Mouse (Mus musculus) intestine, embryonic 16.5 days (tissue): ENCODE measurements around the gene Fzd2. TPM values are rescaled to one million over a fixed set of nuclear protein-coding genes. Genes with fewer than 3 reads are reported as not detected.
"Not testable (repeated sequence)": the region's sequence is repeated elsewhere in the genome, so short reads cannot be mapped to it uniquely, and the experiment has no call there.

Experiments used
- ATAC-seq: fragments of 200-750 bp; cut with Nextera tagmentation; 2 replicates; pipeline ENCODE4 v1.8.0; 2017; ENCODE audit warnings: moderate TSS enrichment, moderate library complexity
- H3K27ac ChIP-seq: fragments of 300-500 bp; sonication (generic); 2 replicates; pipeline ENCODE4 v1.5.1; 2014; ENCODE audit warnings: mild to moderate bottlenecking, low read length
- H3K27me3 ChIP-seq: fragments of 300-500 bp; sonication (generic); replicated peaks from 2 replicates; pipeline ENCODE4 v1.6.1; 2014; ENCODE audit warnings: low read length, control low read depth, mixed read lengths; ENCODE audit not compliant: control insufficient read depth, insufficient read depth
- H3K36me3 ChIP-seq: fragments of 300-500 bp; sonication (generic); 2 replicates; pipeline ENCODE4 v1.6.1; 2014; ENCODE audit warnings: low read length, control low read depth; ENCODE audit not compliant: control insufficient read depth, insufficient read depth
- H3K4me1 ChIP-seq: fragments of 300-500 bp; sonication (generic); 2 replicates; pipeline ENCODE4 v1.6.1; 2014; ENCODE audit warnings: low read length, control low read depth, mixed read lengths; ENCODE audit not compliant: control insufficient read depth, insufficient read depth
- H3K4me2 ChIP-seq: fragments of 300-500 bp; sonication (generic); 2 replicates; pipeline ENCODE4 v1.6.1; 2014; ENCODE audit warnings: low read depth, low read length, control low read depth
- H3K4me3 ChIP-seq: fragments of 300-500 bp; sonication (generic); 2 replicates; pipeline ENCODE4 v1.5.1; 2014; ENCODE audit warnings: mild to moderate bottlenecking, low read length
- H3K9ac ChIP-seq: fragments of 300-500 bp; sonication (generic); 2 replicates; pipeline ENCODE4 v1.6.1; 2014; ENCODE audit warnings: low read depth, low read length
- H3K9me3 ChIP-seq: fragments of 300-500 bp; sonication (generic); 2 replicates; pipeline ENCODE4 v1.6.1; 2016; ENCODE audit warnings: low read length, control low read depth; ENCODE audit not compliant: control insufficient read depth
- WGBS: fragments of 180-500 bp; shearing (Covaris S2); extraction: QIAGEN DNeasy Blood & Tissue Kit; methylation state at CpG from one replicate; pipeline ENCODE4 v1.1.7; 2014; 5-methylcytosine and 5-hydroxymethylcytosine counted together
- polyA plus RNA-seq: library from polyadenylated mRNA; unstranded; fragments of >200 nt; fragmentation: Nextera tagmentation; extraction: Ambion mirVana; gene quantifications from 2 replicates; pipeline ENCODE4 v1.2.1, GENCODE M21; 2015

The Fzd2 gene
- 9.4 and 9.8 TPM in 2 replicates for polyA plus RNA-seq

GRCm38 (mm10) chr11:102604010-102604584 is at the start of gene Fzd2:
Fzd2 (plus strand) TSS chr11:102604396.
- H3K4me3 ChIP-seq = peak within 1 kb of the TSS; percentile 72
- peak; percentile 91 for ATAC-seq
- peaks cover 10% of the 10 kb centered on the region for H3K4me1 ChIP-seq
- H3K4me2 ChIP-seq = peak within 1 kb of the TSS; percentile 78
- H3K27me3 ChIP-seq = peaks cover 9% of the 10 kb centered on the region
- H3K9ac ChIP-seq = peak within 1 kb of the TSS; percentile 77
- no peaks in the 10 kb centered on the region for H3K36me3 ChIP-seq
- H3K27ac ChIP-seq = peak within 1 kb of the TSS; percentile 95
- WGBS = under 1% methylated on average over 27 of the region's 31 CpGs
- H3K9me3 ChIP-seq = no peaks in the 10 kb centered on the region

DNA sequence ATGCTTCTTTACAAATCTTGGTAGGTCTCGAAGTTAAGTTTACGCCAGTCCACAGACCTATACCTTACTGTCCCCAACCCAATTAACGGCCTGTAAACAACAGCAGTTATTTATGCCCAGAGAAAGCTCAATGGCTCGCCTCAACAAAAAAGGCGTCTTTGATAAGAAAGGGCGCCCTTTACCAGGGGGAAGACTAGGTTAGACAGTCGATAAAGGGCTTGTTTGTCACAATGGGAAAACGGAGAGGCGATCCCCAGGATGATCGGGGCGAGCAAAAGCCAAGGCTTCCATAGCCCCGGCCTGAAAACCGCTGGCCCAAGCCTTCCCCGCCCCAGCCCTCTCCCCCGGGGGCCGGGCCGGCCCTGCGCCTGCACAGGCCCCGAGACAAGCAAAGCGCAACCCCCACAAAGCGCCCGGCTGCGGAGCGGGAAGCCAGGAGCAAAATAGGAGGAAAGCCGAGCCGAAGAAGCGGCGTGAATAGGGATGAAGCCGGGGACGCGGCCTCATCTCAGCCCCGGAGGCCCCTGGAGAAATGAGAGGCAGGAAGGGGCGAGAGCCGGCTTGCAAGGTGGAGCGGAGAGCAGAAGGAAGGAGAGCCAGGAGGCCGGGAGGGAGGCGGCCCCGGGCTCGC is 48.7 kb upstream of the Fzd2 start:
- peak overlapping the region; percentile 72 for H3K4me2 ChIP-seq
- no peaks in the 10 kb centered on the region for H3K9me3 ChIP-seq
- H3K9ac ChIP-seq = peak overlapping the region; percentile 96
- H3K4me1 ChIP-seq = peaks cover 19% of the 10 kb centered on the region
- ATAC-seq = peak; percentile 55
- peak overlapping the region; percentile 87 for H3K27ac ChIP-seq
- peak overlapping the region; percentile 89 for H3K4me3 ChIP-seq
- no peaks in the 10 kb centered on the region for H3K27me3 ChIP-seq
- WGBS = under 1% methylated on average over 39 of the region's 39 CpGs
- no peaks in the 10 kb centered on the region for H3K36me3 ChIP-seq

GRCm38 (mm10) chr11:102556031-102556715 is 48.0 kb upstream of the Fzd2 start, which contains the start of gene Gpatch8:
Gpatch8 (minus strand) TSS chr11:102556392.
- Histone ChIP-seq H3K27ac (peak within 1 kb of the TSS; percentile 87), H3K9me3 (no peaks in the 10 kb centered on the region), H3K4me3 (peak within 1 kb of the TSS; percentile 89), H3K27me3 (no peaks in the 10 kb centered on the region), H3K36me3 (no peaks in the 10 kb centered on the region), H3K4me1 (peaks cover 19% of the 10 kb centered on the region), H3K9ac (peak within 1 kb of the TSS; percentile 96), H3K4me2 (peak within 1 kb of the TSS; percentile 72)
- ATAC-seq = peak; percentile 92
- under 1% methylated on average over 48 of the region's 55 CpGs for WGBS

GRCm38 (mm10) chr11:102556716-102557074 is 47.5 kb upstream of the Fzd2 start:
- ATAC-seq = no peak
- peaks cover 19% of the 10 kb centered on the region for H3K4me1 ChIP-seq
- no peaks in the 10 kb centered on the region for H3K27me3 ChIP-seq
- H3K9ac ChIP-seq = no peak overlapping the region
- WGBS = 7% methylated on average over 3 of the region's 3 CpGs
- H3K4me2 ChIP-seq = peak overlapping the region; percentile 50
- no peaks in the 10 kb centered on the region for H3K36me3 ChIP-seq
- H3K4me3 ChIP-seq = no peak overlapping the region
- H3K9me3 ChIP-seq = no peaks in the 10 kb centered on the region
- H3K27ac ChIP-seq = peak overlapping the region; percentile 58; the same call in 1 of the 2 replicates

DNA sequence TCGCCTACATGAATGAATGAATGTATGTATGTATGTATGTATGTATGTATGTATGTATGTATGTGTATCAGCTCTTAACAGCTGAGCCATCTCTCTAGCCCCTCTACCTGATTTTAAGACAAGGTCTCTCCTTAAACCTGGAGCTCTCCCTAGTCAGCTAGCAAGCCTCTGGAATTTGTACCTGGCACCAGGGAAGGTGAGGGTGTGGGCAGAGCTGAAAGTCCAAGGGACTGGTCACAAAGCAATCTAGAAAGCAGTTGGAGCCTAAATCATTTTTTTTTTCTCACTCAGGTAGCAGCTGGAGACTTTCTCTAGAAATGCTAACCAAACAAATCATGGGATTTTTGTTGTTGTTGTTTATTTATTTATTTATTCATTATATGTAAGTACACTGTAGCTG is 46.8 kb upstream of the Fzd2 start:
- H3K27ac ChIP-seq = peak overlapping the region; percentile 58

DNA sequence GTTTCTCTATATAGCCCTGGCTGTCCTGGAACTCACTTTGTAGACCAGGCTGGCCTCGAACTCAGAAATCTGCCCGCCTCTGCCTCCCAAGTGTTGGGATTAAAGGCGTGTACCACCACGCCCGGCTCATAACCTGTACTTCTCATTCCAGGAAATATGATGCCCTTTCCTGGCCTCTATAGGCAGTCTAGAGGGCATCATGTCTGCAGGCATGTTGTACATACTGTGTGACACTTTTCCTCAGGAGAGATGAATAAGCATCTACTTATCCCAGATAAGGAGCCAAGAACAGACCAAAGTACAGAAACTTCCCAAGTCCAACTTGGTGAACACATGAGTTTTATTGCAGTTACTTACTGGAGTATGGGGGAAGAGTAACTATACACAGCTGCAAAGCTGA is 45.5 kb upstream of the Fzd2 start:
- Histone ChIP-seq H3K27ac (peak overlapping the region; percentile 75), H3K9me3 (no peaks in the 10 kb centered on the region), H3K36me3 (no peaks in the 10 kb centered on the region), H3K9ac (peak overlapping the region; percentile 21; the same call in 1 of the 2 replicates), H3K27me3 (no peaks in the 10 kb centered on the region), H3K4me1 (peaks cover 17% of the 10 kb centered on the region), H3K4me3 (no peak overlapping the region), H3K4me2 (no peak overlapping the region)
- ATAC-seq = peak; percentile 69
- 72% methylated on average over 3 of the region's 5 CpGs for WGBS

More for the DNA sequence above, 46.8 kb upstream of the Fzd2 start:
- H3K4me2 ChIP-seq = no peak overlapping the region
- WGBS = 96% methylated on average over 1 of the region's 1 CpGs
- ATAC-seq = no peak
- no peaks in the 10 kb centered on the region for H3K27me3 ChIP-seq
- H3K4me1 ChIP-seq = peaks cover 19% of the 10 kb centered on the region
- H3K36me3 ChIP-seq = no peaks in the 10 kb centered on the region
- no peaks in the 10 kb centered on the region for H3K9me3 ChIP-seq
- no peak overlapping the region for H3K9ac ChIP-seq
- no peak overlapping the region for H3K4me3 ChIP-seq

GRCm38 (mm10) chr11:102564952-102565671 is 39.1 kb upstream of the Fzd2 start:
- WGBS = 73% methylated on average over 14 of the region's 14 CpGs
- H3K36me3 ChIP-seq, H3K9me3 ChIP-seq, H3K4me2 ChIP-seq, H3K9ac ChIP-seq, H3K27me3 ChIP-seq, H3K27ac ChIP-seq, H3K4me1 ChIP-seq, H3K4me3 ChIP-seq, ATAC-seq: not testable (repeated sequence)

DNA sequence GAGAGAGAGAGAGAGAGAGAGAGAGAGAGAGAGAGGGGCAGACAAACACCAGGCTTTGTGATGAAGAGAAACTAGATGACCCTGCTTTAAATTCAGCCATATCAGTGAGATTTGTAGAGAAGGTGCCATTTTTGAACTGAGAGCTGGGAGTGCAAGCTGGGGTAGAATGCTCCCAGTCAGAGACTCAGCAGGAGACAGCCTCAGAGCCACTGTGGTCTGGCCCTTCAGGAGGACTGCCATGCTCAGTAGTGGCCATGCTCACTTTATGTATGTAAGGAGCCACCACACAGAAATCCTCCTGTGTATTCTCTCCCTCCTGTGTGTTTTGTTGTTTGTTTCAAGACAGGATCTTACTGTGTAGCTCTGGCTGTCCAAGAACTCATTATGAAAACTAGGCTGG is 38.5 kb upstream of the Fzd2 start:
- no peak for ATAC-seq
- no peaks in the 10 kb centered on the region for H3K36me3 ChIP-seq
- H3K4me3 ChIP-seq = no peak overlapping the region
- no peak overlapping the region for H3K9ac ChIP-seq
- no peaks in the 10 kb centered on the region for H3K27me3 ChIP-seq
- no peaks in the 10 kb centered on the region for H3K9me3 ChIP-seq
- H3K4me1 ChIP-seq = no peaks in the 10 kb centered on the region
- H3K4me2 ChIP-seq = no peak overlapping the region
- H3K27ac ChIP-seq = no peak overlapping the region

- H3K9me3 ChIP-seq = no peaks in the 10 kb centered on the region
- no peak for ATAC-seq
- H3K9ac ChIP-seq = no peak overlapping the region
- no peaks in the 10 kb centered on the region for H3K4me1 ChIP-seq
- no peak overlapping the region for H3K27ac ChIP-seq
- H3K36me3 ChIP-seq = no peaks in the 10 kb centered on the region
- H3K4me2 ChIP-seq = no peak overlapping the region
- whole genome bisulfite sequencing = 88% methylated on average over 1 of the region's 1 CpGs
- H3K4me3 ChIP-seq = no peak overlapping the region
- H3K27me3 ChIP-seq = no peaks in the 10 kb centered on the region
These were observed 37.9 kb upstream of the Fzd2 start for GRCm38 (mm10) chr11:102566290-102566689.
